Mouse (Mus musculus) adipose tissue, adult 10 weeks (tissue): ENCODE data around the gene Uchl5. TPM values are rescaled to one million over a fixed set of nuclear protein-coding genes. Genes with fewer than 3 reads are reported as not detected.

Experiments
- polyA plus RNA-seq: library from polyadenylated mRNA; stranded (reverse); fragments of 350-450 nt; fragmentation: Illumina TruSeq; extraction: RNeasy Lipid Tissue Mini Kit (QIAGEN cat#74804); gene quantifications from one replicate; pipeline ENCODE4 v1.2.3, GENCODE M21; 2014; ENCODE audit warnings: low read depth, low replicate concordance

The Uchl5 gene
- polyA plus RNA-seq, result 20.2 TPM

GRCm38 (mm10) chr1:143776446-143777411 lies at the start of gene Uchl5, which contains the start of gene Trove2:
TSS of gene Uchl5 (plus strand) at chr1:143777272.
TSS of gene Trove2 (minus strand) at chr1:143777068.

Other genes starting within 250 kb of the Uchl5 start
- gene B3galt2, start 136.6 kb upstream of the Uchl5 start, polyA plus RNA-seq, result 40.6 TPM
- gene Cdc73, start 74.4 kb upstream of the Uchl5 start, polyA plus RNA-seq, result 18.8 TPM
- 46.6 TPM for gene Glrx2, start 60.9 kb upstream of the Uchl5 start, polyA plus RNA-seq
- gene Trove2, start 204 bp upstream of the Uchl5 start, polyA plus RNA-seq, result 6.0 TPM
- gene Rgs2, start 226.9 kb downstream of the Uchl5 start, polyA plus RNA-seq, result 31.2 TPM